Mouse (Mus musculus) liver, postnatal 0 days (tissue): ENCODE results near the gene Stard3. TPM values are rescaled to one million over a fixed set of nuclear protein-coding genes. Genes with fewer than 3 reads are reported as not detected.

Source experiments
- ATAC-seq: fragments of 200-750 bp; cut with Nextera tagmentation; 2 replicates; pipeline ENCODE4 v1.8.0; 2017; ENCODE audit warnings: mild to moderate bottlenecking, moderate library complexity
- DNase-seq: peaks from one replicate; pipeline ENCODE4 v3.0.0-alpha.2; 2016
- H3K27ac ChIP-seq: fragments of 300-500 bp; sonication (generic); 2 replicates; pipeline ENCODE4 v1.5.1; 2014; ENCODE audit warnings: antibody characterized with exemption, moderate library complexity, mild to moderate bottlenecking, low read depth
- H3K27me3 ChIP-seq: fragments of 300-500 bp; sonication (generic); 2 replicates; pipeline ENCODE4 v1.6.1; 2014; ENCODE audit warnings: low read length, control low read depth, mixed read lengths; ENCODE audit not compliant: insufficient read depth
- H3K36me3 ChIP-seq: fragments of 300-500 bp; sonication (generic); replicated peaks from 2 replicates; pipeline ENCODE4 v1.6.1; 2014; ENCODE audit warnings: mild to moderate bottlenecking, control low read depth, low read length, moderate library complexity, mixed read lengths; ENCODE audit not compliant: insufficient read depth
- H3K4me1 ChIP-seq: fragments of 300-500 bp; sonication (generic); 2 replicates; pipeline ENCODE4 v1.6.1; 2014; ENCODE audit warnings: antibody characterized with exemption, mild to moderate bottlenecking, control low read depth; ENCODE audit not compliant: insufficient read depth
- H3K4me2 ChIP-seq: fragments of 300-500 bp; sonication (generic); 2 replicates; pipeline ENCODE4 v1.6.1; 2014; ENCODE audit warnings: low read depth, mild to moderate bottlenecking, low read length, moderate library complexity, mixed read lengths
- H3K4me3 ChIP-seq: fragments of 300-500 bp; sonication (generic); 2 replicates; pipeline ENCODE4 v1.5.1; 2014; ENCODE audit warnings: low read depth, low read length
- H3K9ac ChIP-seq: fragments of 300-500 bp; sonication (generic); replicated peaks from 2 replicates; pipeline ENCODE4 v1.6.1; 2014; ENCODE audit warnings: mild to moderate bottlenecking, moderate library complexity
- H3K9me3 ChIP-seq: fragments of 300-500 bp; sonication (generic); 2 replicates; pipeline ENCODE4 v1.6.1; 2016; ENCODE audit warnings: mild to moderate bottlenecking, control low read depth, low read length, mixed read lengths
- CTCF ChIP-seq: sonication (generic); IDR thresholded peaks from 2 replicates; pipeline ENCODE4 v1.5.1; 2016; ENCODE audit warnings: antibody characterized with exemption, low read depth
- EP300 ChIP-seq: IDR thresholded peaks from 2 replicates; pipeline ENCODE4 v1.6.1; 2016; ENCODE audit warnings: antibody characterized with exemption, low read depth, mild to moderate bottlenecking
- WGBS: fragments of 180-500 bp; shearing (Covaris S2); extraction: QIAGEN DNeasy Blood & Tissue Kit; methylation state at CpG from one replicate; pipeline ENCODE4 v1.1.7; 2014; ENCODE audit not compliant: insufficient replicate concordance; 5-methylcytosine and 5-hydroxymethylcytosine counted together
- polyA plus RNA-seq: library from polyadenylated mRNA; unstranded; fragments of >200 nt; fragmentation: Nextera tagmentation; extraction: Ambion mirVana; gene quantifications from 2 replicates; pipeline ENCODE4 v1.2.1, GENCODE M21; 2015

Stard3 gene
- 14.5 and 15.4 TPM in 2 replicates for polyA plus RNA-seq

DNA sequence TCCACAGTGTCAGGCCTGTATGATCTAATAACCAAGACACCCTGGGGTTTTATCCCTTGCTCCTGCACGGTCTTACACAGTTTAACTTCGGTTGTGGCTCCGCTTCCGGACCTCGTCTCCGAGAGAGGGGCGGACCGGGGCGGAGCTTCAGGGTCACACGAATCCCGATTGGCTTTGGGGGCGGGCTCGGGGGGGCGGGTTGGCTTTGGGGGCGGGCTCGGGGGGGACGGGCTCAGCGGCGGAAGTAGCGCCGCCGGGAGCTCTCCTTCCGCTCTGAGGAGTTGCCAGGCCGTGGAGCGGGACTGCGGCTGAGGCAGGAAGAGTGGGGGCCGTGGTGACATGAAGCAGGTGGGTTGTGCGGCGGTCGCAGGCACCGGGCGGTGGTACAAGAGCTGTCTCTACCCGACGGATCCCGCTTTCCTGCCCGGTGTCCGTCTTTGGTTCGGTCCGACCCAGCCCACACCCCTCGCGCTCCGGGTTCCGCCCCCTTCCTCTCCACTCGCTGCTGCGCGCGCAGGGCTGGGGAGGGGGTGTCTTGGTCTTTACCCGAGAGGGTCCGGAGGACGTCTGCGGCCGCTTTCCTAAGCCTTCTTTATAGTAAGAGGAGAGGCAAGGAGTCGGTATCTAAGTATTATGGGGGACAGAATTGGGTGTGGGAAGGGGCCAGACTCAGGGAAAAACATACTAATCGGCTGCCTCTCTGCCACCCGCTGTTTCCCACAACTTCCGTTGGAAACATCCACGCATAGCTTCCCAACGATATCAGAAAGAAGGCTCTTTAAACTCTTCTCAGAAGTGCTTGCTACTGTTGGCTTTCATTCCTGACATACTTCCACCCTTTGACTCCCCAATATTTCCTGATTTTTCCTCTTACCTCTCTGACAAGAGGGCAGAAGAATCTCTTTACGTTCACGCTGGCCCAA lies at the start of gene Stard3:
TSS of gene Stard3 (plus strand) at position 208 of the 923 bp plus-strand sequence.
- H3K4me3 ChIP-seq: peak within 1 kb of the TSS; percentile 70
- peak within 1 kb of the TSS; percentile 92 for H3K27ac ChIP-seq
- H3K27me3 ChIP-seq: 0 out of 2 replicates have a peak, but pooled peaks cover 6% of the 10 kb centered on the region
- under 1% methylated on average over 51 of the region's 60 CpGs for WGBS
- peaks cover 53% of the 10 kb centered on the region for H3K4me1 ChIP-seq
- peak within 1 kb of the TSS; percentile 73 for H3K4me2 ChIP-seq
- H3K36me3 ChIP-seq: no peaks in the 10 kb centered on the region; the same call in 1 of the 2 replicates
- DNase-seq (peak; percentile 96), ATAC-seq (peak; percentile 91)
- H3K9ac ChIP-seq: peak within 1 kb of the TSS; percentile 81
- no peaks in the 10 kb centered on the region for H3K9me3 ChIP-seq
- TF ChIP-seq CTCF (no peak), EP300 (no peak)

DNA sequence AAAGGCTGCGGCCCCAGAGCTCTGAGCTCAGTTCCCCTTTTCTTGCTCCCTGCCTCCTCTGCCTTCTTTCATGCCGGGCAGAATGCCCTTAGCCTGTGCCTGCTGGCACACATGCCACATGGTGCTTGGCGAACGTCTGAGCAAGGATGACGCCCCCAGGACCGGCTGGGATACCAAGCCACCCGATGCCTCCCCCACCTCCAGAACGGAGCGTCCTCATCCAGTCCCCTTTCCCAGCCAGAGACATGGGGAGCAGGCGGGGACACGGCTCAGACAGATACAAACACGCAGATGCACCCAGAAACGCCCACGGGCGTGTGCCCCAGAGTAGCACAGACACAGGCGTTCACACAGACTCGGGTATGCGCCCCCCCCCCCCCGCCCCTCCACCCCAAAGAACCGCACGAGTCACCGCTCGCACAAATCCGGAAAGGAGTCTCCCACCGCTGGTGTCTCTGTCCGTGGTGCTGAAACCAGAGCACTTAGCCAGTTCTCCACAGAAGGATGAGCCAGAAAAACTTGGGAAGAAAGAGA lies 44.3 kb upstream of the Stard3 start:
- H3K4me2 ChIP-seq: no peak overlapping the region
- DNase-seq (peak; percentile 76), ATAC-seq (no peak)
- 0 out of 2 replicates have a peak, but pooled peaks cover 3% of the 10 kb centered on the region for H3K4me1 ChIP-seq
- 3% methylated on average over 26 of the region's 26 CpGs for WGBS
- TF ChIP-seq CTCF: no peak
- no peak for TF ChIP-seq EP300
- no peak overlapping the region for H3K27ac ChIP-seq
- H3K27me3 ChIP-seq: peaks cover 55% of the 10 kb centered on the region
- H3K4me3 ChIP-seq: no peak overlapping the region
- H3K36me3 ChIP-seq: no peaks in the 10 kb centered on the region
- no peak overlapping the region for H3K9ac ChIP-seq
- no peaks in the 10 kb centered on the region for H3K9me3 ChIP-seq

DNA sequence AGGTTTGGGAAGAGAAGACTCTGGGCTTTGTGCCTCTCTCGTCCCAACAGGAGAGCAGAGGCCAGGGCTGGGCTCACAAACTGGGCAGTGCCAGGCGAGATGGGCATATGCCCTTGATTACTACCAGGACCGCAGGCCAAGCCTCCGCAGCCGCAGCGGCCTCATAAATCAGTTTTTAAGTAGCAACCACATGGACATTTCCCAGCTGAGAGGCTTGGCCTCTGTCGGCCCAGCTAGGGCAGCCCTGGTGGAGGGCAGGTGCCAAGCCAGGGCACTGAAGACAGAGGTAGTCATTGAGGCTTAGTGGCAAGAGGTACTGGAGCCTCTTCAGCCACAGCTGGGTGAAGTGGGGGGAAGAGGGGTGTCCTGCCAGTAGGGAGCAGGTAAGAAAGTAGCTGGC lies 40.7 kb upstream of the Stard3 start:
- H3K4me1 ChIP-seq: 0 out of 2 replicates have a peak, but pooled peaks cover 3% of the 10 kb centered on the region
- no peaks in the 10 kb centered on the region for H3K9me3 ChIP-seq
- no peak overlapping the region for H3K4me2 ChIP-seq
- H3K27ac ChIP-seq: no peak overlapping the region
- ATAC-seq (no peak), DNase-seq (no peak)
- no peak overlapping the region for H3K9ac ChIP-seq
- H3K27me3 ChIP-seq: peaks cover 82% of the 10 kb centered on the region
- TF ChIP-seq CTCF (no peak), EP300 (no peak)
- no peak overlapping the region for H3K4me3 ChIP-seq
- 10% methylated on average over 7 of the region's 7 CpGs for WGBS
- H3K36me3 ChIP-seq: no peaks in the 10 kb centered on the region

DNA sequence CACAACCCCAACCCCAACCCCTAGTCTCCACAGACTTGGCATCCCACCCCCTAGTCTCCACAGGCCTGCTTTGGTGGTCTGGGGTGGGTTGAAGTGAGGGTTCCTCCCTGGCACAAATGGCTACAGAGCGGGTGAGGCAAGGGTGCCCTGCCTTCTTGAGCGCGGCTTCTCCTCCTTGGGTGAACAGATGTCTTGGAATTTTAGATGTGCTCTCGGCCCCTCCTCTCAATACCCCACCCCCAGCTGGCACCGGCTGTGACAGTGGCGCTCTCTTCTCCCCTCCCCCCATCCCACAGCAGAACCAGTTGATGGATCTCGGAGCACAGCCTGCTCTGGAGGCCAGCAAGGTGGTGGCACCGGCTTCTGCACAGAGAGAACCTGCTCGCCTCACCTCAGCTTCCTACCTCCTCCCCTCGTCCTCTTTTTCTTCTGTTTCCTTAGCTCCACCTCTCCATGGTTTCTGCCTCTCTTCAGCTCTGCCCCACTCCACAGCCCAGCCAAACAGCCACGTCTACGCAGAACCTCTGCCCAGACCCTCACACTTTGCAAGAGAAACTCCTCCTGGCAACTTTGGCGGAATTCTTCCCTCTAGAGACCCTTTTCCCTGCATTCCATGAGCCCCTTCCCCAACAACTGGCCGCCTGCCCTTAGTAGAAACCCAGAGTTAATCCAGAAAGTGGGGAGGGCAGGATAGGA lies 39.6 kb upstream of the Stard3 start:
- 0 out of 2 replicates have a peak, but pooled peaks cover 3% of the 10 kb centered on the region for H3K4me1 ChIP-seq
- 5% methylated on average over 14 of the region's 14 CpGs for WGBS
- peaks cover 91% of the 10 kb centered on the region for H3K27me3 ChIP-seq
- H3K4me3 ChIP-seq: no peak overlapping the region
- H3K4me2 ChIP-seq: no peak overlapping the region
- no peaks in the 10 kb centered on the region for H3K9me3 ChIP-seq
- TF ChIP-seq EP300 (no peak), CTCF (no peak)
- H3K36me3 ChIP-seq: no peaks in the 10 kb centered on the region
- DNase-seq (no peak), ATAC-seq (no peak)
- no peak overlapping the region for H3K27ac ChIP-seq
- no peak overlapping the region for H3K9ac ChIP-seq

DNA sequence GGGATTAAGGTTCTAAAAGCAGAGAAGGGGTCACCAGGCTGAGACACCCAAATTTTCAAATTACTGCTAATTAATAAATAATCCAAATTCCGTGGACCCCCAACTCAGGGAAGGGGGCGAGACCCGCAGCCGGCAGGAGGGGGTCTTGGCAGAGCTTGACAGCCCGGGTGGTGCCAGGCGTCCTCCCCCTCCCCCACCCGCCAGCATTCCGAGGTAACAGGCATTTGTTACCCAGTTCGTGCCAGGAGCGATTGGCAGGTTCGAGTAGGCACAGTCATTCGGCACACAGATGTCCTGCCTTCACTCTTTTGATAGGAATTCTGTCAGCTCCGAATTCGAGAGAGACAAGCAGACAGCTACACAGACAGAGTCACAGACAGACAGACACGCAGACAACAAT lies 39.0 kb upstream of the Stard3 start:
- 6% methylated on average over 15 of the region's 15 CpGs for WGBS
- Histone ChIP-seq H3K27me3 (peaks cover 91% of the 10 kb centered on the region), H3K27ac (no peak overlapping the region), H3K4me3 (no peak overlapping the region), H3K36me3 (no peaks in the 10 kb centered on the region), H3K4me2 (no peak overlapping the region), H3K9me3 (no peaks in the 10 kb centered on the region), H3K9ac (no peak overlapping the region), H3K4me1 (no peaks in the 10 kb centered on the region)
- ATAC-seq: no peak
- no peak for DNase-seq
- TF ChIP-seq EP300 (no peak), CTCF (no peak)

DNA sequence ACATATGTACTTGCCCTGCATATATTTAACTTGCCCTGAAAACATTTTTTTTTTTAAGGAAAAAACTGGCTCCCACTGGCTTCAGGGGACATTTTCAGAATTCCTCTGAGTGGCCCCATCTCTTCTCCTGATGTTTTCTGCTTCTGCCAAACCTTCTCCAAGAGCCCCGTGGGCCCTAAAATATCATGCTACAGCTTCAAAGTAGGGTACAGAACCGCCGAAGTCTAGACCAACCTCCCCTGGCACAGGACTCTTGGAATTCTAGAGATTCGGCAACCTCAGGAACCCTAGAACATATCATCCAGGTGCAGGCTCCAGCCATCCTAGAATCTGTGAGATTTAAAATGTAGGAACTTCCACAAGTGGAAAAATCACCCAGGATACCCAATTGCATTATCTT lies 38.6 kb upstream of the Stard3 start:
- H3K4me3 ChIP-seq: no peak overlapping the region
- peaks cover 91% of the 10 kb centered on the region for H3K27me3 ChIP-seq
- DNase-seq (no peak), ATAC-seq (no peak)
- H3K9ac ChIP-seq: no peak overlapping the region
- TF ChIP-seq EP300 (no peak), CTCF (no peak)
- no peaks in the 10 kb centered on the region for H3K9me3 ChIP-seq
- no peak overlapping the region for H3K27ac ChIP-seq
- WGBS: 18% methylated on average over 4 of the region's 4 CpGs
- H3K4me1 ChIP-seq: no peaks in the 10 kb centered on the region
- H3K36me3 ChIP-seq: no peaks in the 10 kb centered on the region
- no peak overlapping the region for H3K4me2 ChIP-seq
